Mouse (Mus musculus): ENCODE data around the gene Npffr2. TPM values are rescaled to one million over a fixed set of nuclear protein-coding genes. Genes with fewer than 3 reads are reported as not detected.
"Not testable (repeated sequence)": the region's sequence is repeated elsewhere in the genome, so short reads cannot be mapped to it uniquely, and the experiment has no call there.

Gene Npffr2
- polyA plus RNA-seq (2017; shearing (Covaris generic)) = not detected

- ATAC-seq = no peak
Measured at GRCm38 (mm10) chr5:89526878-89527578, at the start of gene Npffr2. Npffr2 (plus strand) TSS chr5:89527429.

GRCm38 (mm10) chr5:89492560-89492959, 34.7 kb upstream of the Npffr2 start:
- ATAC-seq = no peak

DNA sequence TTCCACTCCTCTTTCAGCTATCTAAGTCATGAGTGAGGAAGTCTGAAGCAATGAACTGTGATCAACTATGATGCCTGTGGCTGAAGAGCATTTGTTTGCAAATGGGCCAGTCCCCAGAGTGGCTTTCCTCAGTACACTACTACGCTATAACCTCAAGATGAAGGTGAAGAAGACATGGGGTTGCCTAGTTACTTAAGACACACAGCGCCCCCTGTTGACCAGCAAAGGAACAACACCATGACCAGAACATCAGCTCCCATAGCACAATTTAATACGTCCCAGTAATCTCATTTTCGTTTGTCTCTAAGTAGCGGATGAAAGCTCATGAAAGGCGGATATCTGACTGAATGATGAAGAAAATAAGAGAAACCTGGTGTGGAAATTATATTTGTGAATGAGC, 27.0 kb upstream of the Npffr2 start:
- no peak for ATAC-seq

GRCm38 (mm10) chr5:89518641-89519040, 8.6 kb upstream of the Npffr2 start:
- no peak for ATAC-seq

DNA sequence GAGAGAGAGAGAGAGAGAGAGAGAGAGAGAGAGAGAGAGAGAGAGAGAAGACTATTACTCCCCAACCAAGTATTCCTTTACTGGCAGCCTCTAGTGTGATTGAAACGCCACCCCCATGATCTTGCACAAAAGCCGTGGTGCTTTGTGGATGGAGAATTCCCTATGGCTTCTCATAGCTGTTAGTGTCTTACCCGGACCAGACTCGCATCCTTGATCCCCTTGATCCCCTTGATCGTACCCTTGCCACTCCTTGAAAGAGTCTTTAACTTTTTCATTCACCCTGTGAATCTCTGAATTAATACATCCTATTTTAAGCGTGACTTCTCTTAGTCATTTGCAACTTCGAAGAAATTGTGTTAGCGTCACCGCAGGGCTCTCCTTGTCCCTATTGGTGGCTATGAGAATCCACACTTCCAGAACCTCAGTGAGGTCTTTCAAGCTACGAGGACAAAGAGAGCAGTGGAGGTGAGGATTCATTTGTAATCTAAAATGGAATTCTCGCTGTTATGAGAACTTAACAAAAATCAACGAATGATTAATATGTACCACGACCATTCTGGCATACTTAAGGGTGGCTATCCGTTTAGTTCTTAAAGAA, 949 bp upstream of the Npffr2 start:
- ATAC-seq = no peak

DNA sequence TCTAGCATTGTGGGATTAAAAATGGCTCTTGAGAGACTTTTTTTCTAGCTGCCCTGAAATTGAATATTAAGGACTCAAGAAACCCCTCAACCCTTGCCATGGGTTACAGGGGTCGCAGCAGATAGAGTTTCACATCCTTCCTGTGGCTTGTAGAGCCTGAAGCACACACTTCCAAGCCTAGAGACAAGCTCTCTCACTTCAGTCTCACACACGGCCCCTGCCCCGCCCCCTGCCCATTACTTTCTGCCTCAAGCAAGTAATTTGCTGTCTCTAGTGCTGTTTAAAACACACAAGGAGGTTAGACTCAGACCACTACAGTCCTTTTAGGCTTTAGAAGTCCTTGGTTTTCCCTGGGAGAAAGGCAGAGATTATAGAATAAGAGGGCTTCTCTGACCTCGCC, 1.7 kb downstream of the Npffr2 start:
- no peak for ATAC-seq

DNA sequence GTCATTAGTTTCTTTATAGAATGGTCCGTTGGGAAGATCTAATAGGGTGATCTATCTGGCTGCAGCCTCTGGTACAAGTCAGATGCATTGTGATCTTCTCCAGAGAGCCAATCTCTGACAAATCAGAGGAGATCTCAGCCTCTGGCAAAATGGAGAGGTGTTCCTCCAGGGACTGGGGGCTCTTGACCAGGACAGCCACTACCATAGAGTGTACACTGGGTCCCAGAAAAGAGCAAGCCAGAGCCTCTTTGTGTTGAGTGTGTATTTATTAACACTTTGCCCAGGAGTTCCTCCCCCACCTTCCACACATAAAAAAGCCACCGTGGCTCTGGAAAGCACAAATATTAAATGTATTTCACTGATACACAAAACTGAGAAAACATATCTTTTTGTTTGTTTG, 2.2 kb downstream of the Npffr2 start:
- ATAC-seq = no peak

GRCm38 (mm10) chr5:89536018-89536417, 8.8 kb downstream of the Npffr2 start:
- ATAC-seq = no peak

GRCm38 (mm10) chr5:89542472-89542871, 15.2 kb downstream of the Npffr2 start:
- no peak for ATAC-seq

- ATAC-seq = no peak
Measured at GRCm38 (mm10) chr5:89543476-89543875, 16.2 kb downstream of the Npffr2 start.

GRCm38 (mm10) chr5:89559118-89559517, 31.9 kb downstream of the Npffr2 start:
- not testable (repeated sequence) for ATAC-seq

DNA sequence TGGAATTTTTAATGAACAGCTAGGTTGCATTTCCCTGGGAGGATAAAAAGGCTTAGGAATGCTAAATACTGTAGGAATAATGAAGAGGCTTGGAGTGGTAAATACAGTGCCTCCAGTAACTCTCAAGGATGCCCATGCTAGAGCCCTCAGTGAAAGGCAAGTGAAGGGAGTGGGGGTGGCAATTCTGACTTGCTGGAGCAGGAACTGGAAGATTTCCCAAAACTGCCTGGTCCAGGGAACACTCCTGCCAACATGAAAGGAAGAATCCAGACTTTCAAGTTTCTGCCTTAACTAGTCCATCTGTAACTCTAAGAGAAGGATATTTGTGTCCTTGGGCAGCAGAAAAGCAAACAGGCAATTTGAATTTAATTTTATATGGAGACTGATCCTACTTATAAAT, 34.2 kb downstream of the Npffr2 start:
- ATAC-seq = no peak

DNA sequence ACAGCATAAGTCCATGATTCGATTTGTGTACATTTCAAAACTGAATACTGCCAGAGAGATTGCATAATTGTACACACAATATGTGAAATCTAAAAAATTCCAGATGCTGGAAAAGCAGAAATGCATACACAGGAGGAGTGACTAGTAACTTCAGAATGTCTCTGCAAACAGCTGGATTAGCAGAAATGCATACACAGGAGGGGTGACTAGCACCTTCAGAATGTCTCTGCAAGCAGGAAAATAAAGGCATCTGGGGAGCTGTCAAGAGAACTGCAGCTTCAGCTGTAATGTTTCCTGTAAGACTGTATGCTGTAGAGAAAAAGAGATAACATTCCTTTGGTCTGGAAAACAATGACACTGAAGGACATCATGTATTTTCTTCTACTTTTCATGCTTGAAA, 51.4 kb downstream of the Npffr2 start:
- ATAC-seq = no peak

DNA sequence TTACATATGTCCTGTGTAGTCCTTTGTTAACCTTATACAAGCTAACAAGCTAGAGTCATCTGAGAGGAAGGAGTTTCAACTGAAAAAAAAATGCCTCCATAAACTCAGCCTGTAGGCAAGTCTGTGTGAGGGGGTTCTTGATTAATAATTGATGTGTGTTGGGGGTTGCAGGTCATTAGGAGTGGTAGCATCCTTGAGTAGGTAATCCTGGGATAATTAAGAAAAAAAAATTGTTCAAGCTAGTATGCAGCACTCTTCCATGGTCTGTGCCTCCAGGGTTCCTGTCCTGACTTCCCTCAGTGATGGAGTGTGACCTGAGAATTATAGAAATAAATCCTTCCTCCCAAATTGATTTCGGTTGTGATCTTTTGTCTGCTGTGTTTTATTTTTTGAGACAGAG, 52.0 kb downstream of the Npffr2 start:
- no peak for ATAC-seq

DNA sequence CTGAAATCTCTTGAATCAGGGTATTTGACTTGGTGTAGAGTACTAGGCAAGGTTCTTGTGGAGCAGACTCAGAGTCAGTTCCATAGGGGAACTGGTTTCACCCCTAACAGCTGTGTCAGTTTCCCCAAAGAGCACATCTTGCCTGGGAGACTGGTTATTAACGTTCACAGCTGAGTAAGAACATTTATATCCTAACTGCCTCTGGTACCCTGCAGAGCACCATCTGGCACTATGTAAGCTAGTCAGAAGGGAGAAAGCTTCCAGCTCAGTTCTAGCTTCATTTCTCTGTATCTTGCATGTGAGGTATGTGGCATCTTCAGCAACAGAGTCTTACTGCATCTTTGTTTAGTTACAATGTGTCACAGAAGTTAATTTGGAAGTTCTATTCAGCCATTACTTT, 53.9 kb downstream of the Npffr2 start:
- no peak for ATAC-seq

- ATAC-seq = no peak
Measured at GRCm38 (mm10) chr5:89581742-89582366, 54.6 kb downstream of the Npffr2 start.

DNA sequence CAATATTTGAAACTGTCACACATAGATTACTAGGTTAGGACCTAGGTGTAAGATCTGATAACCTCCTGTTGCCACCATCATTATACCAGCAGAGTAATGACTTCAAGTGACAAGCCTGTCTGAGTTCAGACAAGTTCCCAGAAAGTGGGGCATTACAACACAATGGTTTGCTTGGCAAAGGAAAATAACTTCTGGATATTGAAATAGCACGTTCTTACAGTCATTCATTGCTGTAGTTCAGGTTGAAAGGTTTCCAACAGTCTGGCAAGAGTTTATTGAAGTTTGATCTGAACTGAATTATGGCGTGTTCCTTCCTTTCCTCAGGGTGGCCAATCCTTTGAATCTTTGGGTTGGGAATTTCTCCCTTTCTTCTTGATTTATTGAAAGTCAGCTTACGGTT, 57.8 kb downstream of the Npffr2 start:
- no peak for ATAC-seq

GRCm38 (mm10) chr5:89592301-89592700, 65.1 kb downstream of the Npffr2 start:
- ATAC-seq = no peak

- ATAC-seq = no peak
Measured at GRCm38 (mm10) chr5:89611322-89612015, 84.2 kb downstream of the Npffr2 start.

GRCm38 (mm10) chr5:89612262-89612661, 85.0 kb downstream of the Npffr2 start:
- ATAC-seq = no peak

- ATAC-seq = no peak
Measured at GRCm38 (mm10) chr5:89631599-89631998, 104.4 kb downstream of the Npffr2 start.
